Mouse (Mus musculus) small intestine, adult 2 months (tissue): ENCODE measurements around the gene Pgm2l1. TPM values are rescaled to one million over a fixed set of nuclear protein-coding genes. Genes with fewer than 3 reads are reported as not detected.
A peak's percentile ranks its signal among the peaks of the same experiment; 100 is the strongest.

ENCODE experiments used
- H3K27ac ChIP-seq: fragments of 200-500 bp; 2 replicates; pipeline ENCODE4 v1.5.1; 2012; ENCODE audit warnings: low read depth, low read length, control low read depth, inconsistent platforms; ENCODE audit not compliant: insufficient read depth
- H3K27me3 ChIP-seq: fragments of 200-500 bp; 2 replicates; pipeline ENCODE4 v1.6.1; 2012; ENCODE audit warnings: mild to moderate bottlenecking, moderate library complexity, low read length, inconsistent platforms; ENCODE audit not compliant: control insufficient read depth, insufficient read depth
- H3K36me3 ChIP-seq: fragments of 200-500 bp; 2 replicates; pipeline ENCODE4 v1.6.1; 2012; ENCODE audit warnings: mild to moderate bottlenecking, low read length, control low read depth, inconsistent platforms; ENCODE audit not compliant: control insufficient read depth, insufficient read depth
- H3K4me1 ChIP-seq: fragments of 200-500 bp; 2 replicates; pipeline ENCODE4 v1.6.1; 2012; ENCODE audit warnings: low read length, inconsistent platforms, mixed read lengths; ENCODE audit not compliant: control insufficient read depth, insufficient read depth, insufficient read length
- H3K4me3 ChIP-seq: fragments of 200-500 bp; 2 replicates; pipeline ENCODE4 v1.5.1; 2012; ENCODE audit warnings: low read depth, mild to moderate bottlenecking, control low read depth, inconsistent platforms, low read length, moderate library complexity
- CTCF ChIP-seq: fragments of 200-500 bp; IDR thresholded peaks from 2 replicates; pipeline ENCODE4 v1.5.1; 2012; ENCODE audit warnings: low read depth, mild to moderate bottlenecking, control low read depth, inconsistent platforms, low read length, moderate library complexity, mixed read lengths; ENCODE audit not compliant: insufficient replicate concordance, insufficient read length; ENCODE audit errors: extremely low read depth
- POLR2A ChIP-seq: fragments of 200-500 bp; IDR thresholded peaks from 2 replicates; pipeline ENCODE4 v1.6.1; 2012; ENCODE audit warnings: low read depth, mild to moderate bottlenecking, control low read depth, inconsistent platforms, low read length, moderate library complexity
- WGBS: fragments of 180-500 bp; shearing (Covaris S2); methylation state at CpG from one replicate; pipeline ENCODE4 v1.1.7; 2018; 5-methylcytosine and 5-hydroxymethylcytosine counted together
- polyA plus RNA-seq: library from polyadenylated mRNA; depleted of rRNA; stranded (reverse); fragments of >200 nt; gene quantifications from 2 replicates; pipeline ENCODE4 v1.2.3, GENCODE M21; 2012; rRNA removed

Gene Pgm2l1
- polyA plus RNA-seq, 1 experiment, result 1.5 TPM

DNA sequence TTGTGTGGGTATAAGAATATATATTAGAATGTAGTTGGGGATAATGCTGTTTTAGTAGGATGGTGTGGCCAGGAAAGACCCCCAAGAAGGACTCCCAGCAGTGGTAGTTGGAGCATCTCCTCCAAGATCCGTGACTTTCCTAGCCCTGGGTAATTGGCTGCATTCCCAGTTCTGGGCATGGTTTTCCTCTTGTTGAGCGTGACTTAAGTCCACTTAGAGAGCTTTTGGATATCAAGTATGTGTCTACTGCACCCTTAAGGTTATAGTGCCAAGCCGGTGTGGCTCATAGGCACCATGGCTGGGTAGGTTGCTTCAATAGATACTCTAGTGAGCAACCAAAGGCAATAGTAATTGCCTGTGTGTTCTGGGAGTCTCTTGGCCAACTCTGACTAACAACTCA lies 96.5 kb downstream of the Pgm2l1 start:
- 30% methylated on average over 3 of the region's 3 CpGs for WGBS
- TF ChIP-seq CTCF (no peak), POLR2A (no peak)
- Histone ChIP-seq H3K4me1 (no peaks in the 10 kb centered on the region), H3K27ac (no peak overlapping the region), H3K4me3 (no peak overlapping the region), H3K36me3 (peaks cover 6% of the 10 kb centered on the region), H3K27me3 (peaks cover 3% of the 10 kb centered on the region; the same call in 1 of the 2 replicates)

DNA sequence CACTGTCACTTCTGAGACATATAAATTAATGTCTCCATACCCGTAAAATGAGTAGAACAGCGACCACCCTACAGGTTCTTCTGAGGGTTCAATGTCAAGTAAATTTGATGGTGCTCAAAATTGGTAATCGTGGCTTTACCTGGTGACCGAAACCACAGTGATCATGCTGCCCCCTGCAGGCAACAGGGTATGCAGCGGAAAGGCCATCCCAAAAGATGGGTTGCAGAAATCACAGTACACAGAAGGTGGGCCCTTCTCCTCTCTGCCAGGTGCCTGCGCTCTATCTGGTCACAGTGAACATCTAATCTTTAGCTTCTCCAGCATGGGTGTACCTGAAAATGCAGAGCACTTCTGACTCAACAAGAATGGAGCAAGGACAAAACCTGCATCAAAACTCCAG lies 98.3 kb downstream of the Pgm2l1 start:
- Histone ChIP-seq H3K27ac (no peak overlapping the region), H3K27me3 (peaks cover 3% of the 10 kb centered on the region; the same call in 1 of the 2 replicates), H3K36me3 (peaks cover 12% of the 10 kb centered on the region), H3K4me3 (no peak overlapping the region), H3K4me1 (no peaks in the 10 kb centered on the region)
- WGBS, result 71% methylated on average over 6 of the region's 6 CpGs
- TF ChIP-seq POLR2A, result no peak
- peak; percentile 60; the same call in 1 of the 2 replicates for TF ChIP-seq CTCF

- Histone ChIP-seq H3K27ac (no peak overlapping the region), H3K4me1 (no peaks in the 10 kb centered on the region), H3K4me3 (no peak overlapping the region), H3K27me3 (no peaks in the 10 kb centered on the region), H3K36me3 (peaks cover 25% of the 10 kb centered on the region)
- WGBS, result 90% methylated on average over 7 of the region's 7 CpGs
- TF ChIP-seq CTCF (no peak), POLR2A (no peak)
These were observed 100.3 kb downstream of the Pgm2l1 start for GRCm38 (mm10) chr7:100327514-100327913.

Other genes with a start within 250 kb of the Pgm2l1 start
- gene Rnf169, start 246.9 kb upstream of the Pgm2l1 start, polyA plus RNA-seq, result 1.4 and 2.2 TPM in 2 replicates
- gene Chrdl2, start 221.2 kb upstream of the Pgm2l1 start, polyA plus RNA-seq, result 0.34 and 0.85 TPM in 2 replicates
- gene Pold3, start 105.8 kb upstream of the Pgm2l1 start, polyA plus RNA-seq, result 2.4 and 4.2 TPM in 2 replicates
- gene Lipt2, start 68.1 kb upstream of the Pgm2l1 start, polyA plus RNA-seq, result 11.5 and 13.2 TPM in 2 replicates
- gene Kcne3, start 50.9 kb upstream of the Pgm2l1 start, polyA plus RNA-seq, result 94.9 and 97.8 TPM in 2 replicates
- 0.41 and 0.47 TPM in 2 replicates for gene P4ha3, start 58.1 kb downstream of the Pgm2l1 start, polyA plus RNA-seq
- 6.6 and 10.1 TPM in 2 replicates for gene C2cd3, start 144.8 kb downstream of the Pgm2l1 start, polyA plus RNA-seq
- gene Ppme1, start 144.9 kb downstream of the Pgm2l1 start, polyA plus RNA-seq, result 35.1 and 45.8 TPM in 2 replicates
- gene Ucp3, start 245.6 kb downstream of the Pgm2l1 start, polyA plus RNA-seq, result 0.11 and 0.23 TPM in 2 replicates